Mouse (Mus musculus) neural tube, embryonic 12.5 days (tissue): Measurements from ENCODE around the gene Paf1. TPM values are rescaled to one million over a fixed set of nuclear protein-coding genes. Genes with fewer than 3 reads are reported as not detected.

Experiments used
- ATAC-seq: fragments of 200-750 bp; cut with Nextera tagmentation; 2 replicates; pipeline ENCODE4 v1.8.0; 2017; ENCODE audit warnings: low read depth, mild to moderate bottlenecking, moderate TSS enrichment, moderate library complexity; ENCODE audit not compliant: low FRiP score
- H3K27ac ChIP-seq: fragments of 300-500 bp; sonication (generic); 2 replicates; pipeline ENCODE4 v1.5.1; 2016
- H3K27me3 ChIP-seq: fragments of 300-500 bp; sonication (generic); replicated peaks from 2 replicates; pipeline ENCODE4 v1.6.1; 2016; ENCODE audit warnings: mild to moderate bottlenecking
- H3K36me3 ChIP-seq: fragments of 300-500 bp; sonication (generic); 2 replicates; pipeline ENCODE4 v1.6.1; 2016; ENCODE audit warnings: mild to moderate bottlenecking
- H3K4me1 ChIP-seq: fragments of 300-500 bp; sonication (generic); 2 replicates; pipeline ENCODE4 v1.6.1; 2016
- H3K4me2 ChIP-seq: fragments of 300-500 bp; sonication (generic); replicated peaks from 2 replicates; pipeline ENCODE4 v1.6.1; 2016; ENCODE audit warnings: mild to moderate bottlenecking
- H3K4me3 ChIP-seq: fragments of 300-500 bp; sonication (generic); 2 replicates; pipeline ENCODE4 v1.5.1; 2016
- H3K9ac ChIP-seq: fragments of 300-500 bp; sonication (generic); 2 replicates; pipeline ENCODE4 v1.6.1; 2016; ENCODE audit warnings: mild to moderate bottlenecking
- H3K9me3 ChIP-seq: fragments of 300-500 bp; sonication (generic); 2 replicates; pipeline ENCODE4 v1.6.1; 2016; ENCODE audit warnings: mild to moderate bottlenecking
- WGBS: fragments of 180-500 bp; shearing (Covaris S2); methylation state at CpG from one replicate; pipeline ENCODE4 v1.1.7; 2016; 5-methylcytosine and 5-hydroxymethylcytosine counted together
- polyA plus RNA-seq: library from polyadenylated mRNA; unstranded; fragments of >200 nt; fragmentation: Nextera tagmentation; extraction: Ambion mirVana; gene quantifications from 2 replicates; pipeline ENCODE4 v1.2.1, GENCODE M21; 2016

The Paf1 gene
- polyA plus RNA-seq, 1 experiment from 2014 or later = 85.3 TPM

DNA sequence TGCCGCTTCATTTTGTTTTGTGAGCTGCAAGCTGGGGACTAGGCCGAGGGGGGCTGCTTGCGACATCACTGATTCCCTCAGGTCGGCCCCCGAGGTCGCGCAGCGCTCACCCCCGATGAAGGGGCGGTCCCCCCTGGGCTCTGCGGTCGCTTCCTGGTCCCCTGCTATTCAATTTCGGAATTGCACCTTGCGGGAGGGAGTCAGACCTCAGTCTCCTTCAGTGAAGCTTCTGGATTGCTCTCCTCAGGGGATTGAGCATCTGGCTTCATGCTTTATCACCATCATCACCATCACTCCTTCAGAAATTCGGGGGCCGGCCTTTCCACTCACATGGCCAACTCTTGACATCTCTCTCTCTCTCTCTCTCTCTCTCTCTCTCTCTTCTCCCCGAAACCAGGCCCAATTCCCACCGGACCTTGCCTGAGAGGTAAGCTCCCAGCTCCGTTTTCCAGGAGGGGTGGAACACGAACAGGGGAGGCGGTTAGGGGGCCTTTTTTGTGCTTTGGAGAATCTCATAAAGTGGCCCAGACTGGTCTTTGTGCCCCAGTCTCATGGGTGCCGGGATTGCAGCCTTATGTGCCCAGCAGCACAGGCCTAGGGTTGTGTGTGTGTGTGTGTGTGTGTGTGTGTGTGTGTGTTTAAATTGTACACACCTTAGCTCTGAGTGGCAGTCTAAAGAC lies 661 bp downstream of the Paf1 start:
- peaks cover 24% of the 10 kb centered on the region for H3K4me1 ChIP-seq
- 7% methylated on average over 22 of the region's 22 CpGs for WGBS

GRCm38 (mm10) chr7:28395425-28395824 lies 2.7 kb downstream of the Paf1 start:
- H3K27ac ChIP-seq = no peak overlapping the region
- WGBS = 93% methylated on average over 4 of the region's 4 CpGs
- H3K4me1 ChIP-seq = peaks cover 24% of the 10 kb centered on the region
- H3K9ac ChIP-seq = no peak overlapping the region
- ATAC-seq = no peak
- no peaks in the 10 kb centered on the region for H3K27me3 ChIP-seq
- H3K9me3 ChIP-seq = no peaks in the 10 kb centered on the region
- H3K36me3 ChIP-seq = peaks cover 56% of the 10 kb centered on the region
- H3K4me3 ChIP-seq = no peak overlapping the region
- H3K4me2 ChIP-seq = no peak overlapping the region

More for the DNA sequence above, 661 bp downstream of the Paf1 start:
- Histone ChIP-seq H3K27me3 (no peaks in the 10 kb centered on the region), H3K27ac (peak overlapping the region; percentile 21; the same call in 1 of the 2 replicates), H3K36me3 (peaks cover 56% of the 10 kb centered on the region), H3K4me3 (peak overlapping the region; percentile 84), H3K9me3 (no peaks in the 10 kb centered on the region), H3K4me2 (peak overlapping the region; percentile 96), H3K9ac (peak overlapping the region; percentile 88)
- ATAC-seq = no peak

DNA sequence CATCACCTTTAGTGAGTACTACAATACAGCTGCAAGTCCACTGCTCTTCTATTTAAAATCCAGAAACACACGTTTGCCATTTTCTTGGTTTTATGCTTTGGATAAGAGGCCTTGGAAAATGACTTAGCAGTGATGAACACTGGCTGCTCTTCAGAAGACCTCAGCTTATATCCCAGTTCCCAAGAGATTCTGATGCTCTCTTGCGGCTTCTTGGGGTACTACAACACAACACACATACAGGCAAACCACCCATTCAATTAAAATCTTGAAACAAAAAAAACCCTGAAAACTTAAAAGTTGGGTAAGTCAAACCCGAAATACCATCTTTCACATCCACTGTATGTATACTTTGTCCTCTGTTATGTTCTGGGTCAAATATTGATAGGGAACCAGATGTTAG lies 5.2 kb downstream of the Paf1 start:
- Histone ChIP-seq H3K4me3 (no peak overlapping the region), H3K4me1 (peaks cover 9% of the 10 kb centered on the region), H3K36me3 (peaks cover 76% of the 10 kb centered on the region), H3K27ac (no peak overlapping the region), H3K27me3 (no peaks in the 10 kb centered on the region), H3K4me2 (no peak overlapping the region), H3K9ac (no peak overlapping the region), H3K9me3 (no peaks in the 10 kb centered on the region)
- no peak for ATAC-seq
- 73% methylated on average over 3 of the region's 3 CpGs for WGBS

DNA sequence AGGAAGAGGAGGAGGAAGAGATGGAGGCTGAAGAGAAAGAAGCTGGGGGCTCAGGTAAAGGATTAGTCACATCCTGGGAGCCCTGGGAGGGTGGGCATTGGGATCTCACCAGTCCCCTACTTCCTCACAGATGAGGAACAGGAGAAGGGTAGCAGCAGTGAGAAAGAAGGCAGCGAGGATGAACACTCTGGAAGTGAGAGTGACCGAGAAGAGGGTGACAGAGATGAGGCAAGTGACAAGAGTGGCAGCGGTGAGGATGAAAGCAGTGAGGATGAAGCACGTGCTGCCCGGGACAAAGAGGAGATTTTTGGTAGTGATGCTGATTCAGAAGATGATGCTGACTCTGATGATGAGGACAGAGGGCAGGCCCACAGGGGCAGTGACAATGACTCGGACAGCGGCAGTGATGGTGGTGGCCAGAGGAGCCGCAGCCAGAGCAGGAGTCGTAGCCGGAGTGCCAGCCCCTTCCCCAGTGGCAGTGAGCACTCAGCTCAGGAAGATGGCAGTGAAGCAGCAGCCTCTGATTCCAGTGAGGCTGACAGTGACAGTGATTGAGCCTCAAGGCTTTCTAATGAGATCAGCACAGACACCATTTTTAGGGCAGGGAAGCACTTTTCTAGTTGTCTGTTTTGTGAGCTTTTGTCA lies 6.1 kb downstream of the Paf1 start:
- Histone ChIP-seq H3K27ac (no peak overlapping the region), H3K4me2 (no peak overlapping the region), H3K9me3 (no peaks in the 10 kb centered on the region), H3K4me3 (no peak overlapping the region), H3K4me1 (peaks cover 2% of the 10 kb centered on the region), H3K9ac (no peak overlapping the region), H3K36me3 (peaks cover 85% of the 10 kb centered on the region), H3K27me3 (no peaks in the 10 kb centered on the region)
- no peak for ATAC-seq
- 94% methylated on average over 10 of the region's 10 CpGs for WGBS

DNA sequence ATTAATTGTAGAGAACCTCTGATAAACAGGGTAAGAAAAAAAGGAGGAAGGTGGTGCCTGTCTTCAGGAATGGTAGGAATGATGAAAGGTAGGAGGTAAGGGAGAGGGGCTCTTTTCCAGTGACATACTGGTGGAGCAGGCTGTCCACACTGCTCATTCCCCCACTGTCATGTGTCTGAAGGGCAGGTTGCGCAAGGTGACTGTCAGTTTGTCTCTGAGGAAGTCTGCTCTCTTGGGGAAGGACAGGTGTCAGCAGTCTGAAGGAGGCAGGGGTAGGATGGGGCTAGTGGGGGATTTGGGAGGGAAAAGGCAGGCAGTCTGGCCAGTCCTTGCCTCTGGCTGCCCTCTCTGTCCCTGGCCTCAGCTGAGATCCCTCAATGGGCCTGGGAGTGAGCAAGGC lies 8.3 kb downstream of the Paf1 start:
- no peak overlapping the region for H3K4me3 ChIP-seq
- no peak for ATAC-seq
- 88% methylated on average over 1 of the region's 1 CpGs for WGBS
- no peaks in the 10 kb centered on the region for H3K27me3 ChIP-seq
- no peaks in the 10 kb centered on the region for H3K4me1 ChIP-seq
- H3K36me3 ChIP-seq = peaks cover 94% of the 10 kb centered on the region
- no peak overlapping the region for H3K4me2 ChIP-seq
- H3K27ac ChIP-seq = no peak overlapping the region
- no peak overlapping the region for H3K9ac ChIP-seq
- no peaks in the 10 kb centered on the region for H3K9me3 ChIP-seq

DNA sequence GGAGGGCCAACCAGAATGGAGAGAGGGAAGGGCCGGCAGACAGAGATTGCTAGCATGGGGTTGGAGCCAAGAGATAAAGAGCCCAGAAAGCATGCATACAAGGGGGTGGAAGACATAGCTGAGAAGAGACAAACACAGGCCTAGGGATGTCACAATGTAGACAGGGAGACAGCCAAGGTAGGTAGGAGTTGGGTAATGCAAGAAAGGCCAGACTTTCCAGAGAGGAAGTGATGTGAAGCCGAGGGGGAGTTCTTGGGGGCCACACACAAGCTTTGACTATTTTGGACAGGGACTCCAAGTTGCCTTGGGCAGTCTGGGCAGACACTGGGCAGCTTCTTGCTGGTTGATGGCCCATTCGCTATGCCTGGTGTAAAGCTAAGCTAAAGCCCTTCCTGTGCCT lies 9.2 kb downstream of the Paf1 start:
- Histone ChIP-seq H3K27ac (no peak overlapping the region), H3K9me3 (no peaks in the 10 kb centered on the region), H3K9ac (no peak overlapping the region), H3K36me3 (peaks cover 94% of the 10 kb centered on the region), H3K27me3 (no peaks in the 10 kb centered on the region), H3K4me3 (no peak overlapping the region), H3K4me1 (no peaks in the 10 kb centered on the region), H3K4me2 (no peak overlapping the region)
- ATAC-seq = no peak
- WGBS = 85% methylated on average over 3 of the region's 3 CpGs

- WGBS = 90% methylated on average over 3 of the region's 3 CpGs
- Histone ChIP-seq H3K36me3 (peaks cover 84% of the 10 kb centered on the region), H3K9ac (no peak overlapping the region), H3K4me3 (no peak overlapping the region), H3K4me2 (no peak overlapping the region), H3K27ac (no peak overlapping the region), H3K27me3 (no peaks in the 10 kb centered on the region), H3K4me1 (no peaks in the 10 kb centered on the region), H3K9me3 (no peaks in the 10 kb centered on the region)
- no peak for ATAC-seq
These were observed 18.2 kb downstream of the Paf1 start for GRCm38 (mm10) chr7:28410841-28411475.

DNA sequence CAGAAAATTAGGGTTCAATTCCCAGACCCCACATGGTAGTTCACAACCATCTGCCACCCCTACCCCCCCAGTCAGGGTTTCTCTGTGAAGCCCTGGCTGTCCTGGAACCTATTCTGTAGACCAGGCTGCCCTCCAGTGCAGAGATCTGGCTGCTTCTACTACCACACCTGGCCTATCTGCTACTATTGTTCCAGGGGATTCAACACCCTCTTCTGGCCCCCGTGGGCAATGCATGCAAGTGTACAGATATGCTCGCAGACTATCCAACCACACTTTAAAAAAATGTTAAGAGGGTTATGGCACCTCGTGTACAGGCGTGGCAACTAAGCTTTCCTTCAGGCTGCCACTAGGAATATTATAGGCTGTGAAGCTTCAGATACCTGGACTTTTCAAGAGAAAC lies 20.1 kb downstream of the Paf1 start:
- no peak for ATAC-seq
- Histone ChIP-seq H3K4me2 (no peak overlapping the region), H3K36me3 (peaks cover 80% of the 10 kb centered on the region), H3K9me3 (no peaks in the 10 kb centered on the region), H3K27me3 (no peaks in the 10 kb centered on the region), H3K4me1 (no peaks in the 10 kb centered on the region), H3K27ac (no peak overlapping the region), H3K4me3 (no peak overlapping the region), H3K9ac (no peak overlapping the region)
- 90% methylated on average over 4 of the region's 4 CpGs for WGBS

GRCm38 (mm10) chr7:28417368-28417767 lies 24.6 kb downstream of the Paf1 start:
- peaks cover 87% of the 10 kb centered on the region for H3K36me3 ChIP-seq
- H3K27ac ChIP-seq = no peak overlapping the region
- no peaks in the 10 kb centered on the region for H3K9me3 ChIP-seq
- no peak overlapping the region for H3K4me2 ChIP-seq
- no peaks in the 10 kb centered on the region for H3K4me1 ChIP-seq
- H3K27me3 ChIP-seq = no peaks in the 10 kb centered on the region
- no peak overlapping the region for H3K9ac ChIP-seq
- no peak overlapping the region for H3K4me3 ChIP-seq
- no peak for ATAC-seq

DNA sequence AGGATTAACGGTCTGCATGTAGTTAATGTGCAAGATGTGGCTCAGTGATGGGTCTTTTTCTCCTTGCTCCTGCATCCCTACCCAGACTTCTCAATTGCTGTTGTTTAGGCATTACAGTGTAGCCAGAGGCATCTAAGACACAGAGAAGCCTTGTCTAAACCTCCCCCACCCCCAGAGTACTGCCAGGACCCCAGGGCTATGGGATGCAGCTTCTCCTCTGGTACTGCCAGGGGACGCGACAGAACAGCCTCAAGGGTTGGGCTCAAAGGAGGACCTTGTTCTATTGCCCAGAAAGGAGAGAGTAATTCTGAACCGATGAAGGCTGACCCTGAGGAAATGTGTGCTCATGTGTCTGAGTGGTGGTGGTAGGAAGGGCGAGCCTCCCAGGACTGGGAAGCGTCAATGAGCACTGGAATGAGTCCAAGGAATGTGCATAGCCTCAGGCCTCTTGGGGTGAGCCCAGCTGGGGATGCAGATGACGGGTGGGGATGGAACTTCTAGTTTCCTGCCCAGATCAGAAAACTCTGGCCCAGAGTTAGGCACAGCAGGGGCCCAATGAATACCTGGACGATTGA lies 25.4 kb downstream of the Paf1 start:
- H3K4me3 ChIP-seq = no peak overlapping the region
- H3K9ac ChIP-seq = no peak overlapping the region
- no peaks in the 10 kb centered on the region for H3K9me3 ChIP-seq
- H3K4me1 ChIP-seq = no peaks in the 10 kb centered on the region
- WGBS = 85% methylated on average over 8 of the region's 8 CpGs
- no peak overlapping the region for H3K4me2 ChIP-seq
- no peak overlapping the region for H3K27ac ChIP-seq
- no peak for ATAC-seq
- H3K27me3 ChIP-seq = no peaks in the 10 kb centered on the region
- H3K36me3 ChIP-seq = peaks cover 87% of the 10 kb centered on the region

GRCm38 (mm10) chr7:28419416-28419815 lies 26.7 kb downstream of the Paf1 start:
- no peak for ATAC-seq
- peaks cover 80% of the 10 kb centered on the region for H3K36me3 ChIP-seq
- H3K9ac ChIP-seq = no peak overlapping the region
- WGBS = 100% methylated on average over 2 of the region's 2 CpGs
- no peak overlapping the region for H3K4me2 ChIP-seq
- no peaks in the 10 kb centered on the region for H3K27me3 ChIP-seq
- no peaks in the 10 kb centered on the region for H3K4me1 ChIP-seq
- H3K9me3 ChIP-seq = no peaks in the 10 kb centered on the region
- H3K27ac ChIP-seq = no peak overlapping the region
- H3K4me3 ChIP-seq = no peak overlapping the region

DNA sequence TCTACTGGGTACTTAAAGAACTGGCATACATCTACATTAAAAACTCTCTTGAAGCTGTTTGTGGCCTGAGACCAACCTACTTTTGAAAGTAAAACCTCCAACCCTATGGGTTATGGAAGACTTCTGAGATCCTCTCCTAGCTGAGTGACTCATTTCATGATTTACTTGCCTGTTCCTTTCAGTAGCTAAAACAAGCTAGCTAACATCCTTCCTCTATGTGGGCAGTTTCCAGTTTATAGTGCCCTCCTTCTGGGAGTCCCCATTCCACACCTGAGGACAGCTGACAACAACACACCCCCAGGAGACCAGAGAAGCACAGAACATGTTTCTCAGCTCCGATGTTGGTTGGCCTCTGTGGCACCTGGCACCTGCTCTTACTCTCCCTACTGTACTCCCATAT lies 30.3 kb downstream of the Paf1 start:
- Histone ChIP-seq H3K4me2 (no peak overlapping the region), H3K36me3 (peaks cover 56% of the 10 kb centered on the region), H3K27ac (no peak overlapping the region), H3K4me3 (no peak overlapping the region), H3K27me3 (no peaks in the 10 kb centered on the region), H3K4me1 (no peaks in the 10 kb centered on the region), H3K9me3 (no peaks in the 10 kb centered on the region), H3K9ac (no peak overlapping the region)
- 93% methylated on average over 1 of the region's 1 CpGs for WGBS
- no peak for ATAC-seq
